Mouse (Mus musculus): ENCODE data around the gene Gabra2. TPM values are rescaled to one million over a fixed set of nuclear protein-coding genes. Genes with fewer than 3 reads are reported as not detected.

Gabra2 gene
- polyA plus RNA-seq (2021; fragmentation: Nextera tagmentation) = 15.6 and 20.2 TPM in 2 replicates
- long read RNA-seq, experiment 1, full-length matches to known transcripts = 35 of 69 reads
- long read RNA-seq, experiment 1, partial matches to known transcripts = 9 of 69 reads
- long read RNA-seq, experiment 1, other reads (novel, unspliced or antisense) = 25 of 69 reads
- long read RNA-seq, experiment 2, full-length matches to known transcripts = 7 of 49 reads
- long read RNA-seq, experiment 2, partial matches to known transcripts = 8 of 49 reads
- long read RNA-seq, experiment 2, other reads (novel, unspliced or antisense) = 34 of 49 reads

DNA sequence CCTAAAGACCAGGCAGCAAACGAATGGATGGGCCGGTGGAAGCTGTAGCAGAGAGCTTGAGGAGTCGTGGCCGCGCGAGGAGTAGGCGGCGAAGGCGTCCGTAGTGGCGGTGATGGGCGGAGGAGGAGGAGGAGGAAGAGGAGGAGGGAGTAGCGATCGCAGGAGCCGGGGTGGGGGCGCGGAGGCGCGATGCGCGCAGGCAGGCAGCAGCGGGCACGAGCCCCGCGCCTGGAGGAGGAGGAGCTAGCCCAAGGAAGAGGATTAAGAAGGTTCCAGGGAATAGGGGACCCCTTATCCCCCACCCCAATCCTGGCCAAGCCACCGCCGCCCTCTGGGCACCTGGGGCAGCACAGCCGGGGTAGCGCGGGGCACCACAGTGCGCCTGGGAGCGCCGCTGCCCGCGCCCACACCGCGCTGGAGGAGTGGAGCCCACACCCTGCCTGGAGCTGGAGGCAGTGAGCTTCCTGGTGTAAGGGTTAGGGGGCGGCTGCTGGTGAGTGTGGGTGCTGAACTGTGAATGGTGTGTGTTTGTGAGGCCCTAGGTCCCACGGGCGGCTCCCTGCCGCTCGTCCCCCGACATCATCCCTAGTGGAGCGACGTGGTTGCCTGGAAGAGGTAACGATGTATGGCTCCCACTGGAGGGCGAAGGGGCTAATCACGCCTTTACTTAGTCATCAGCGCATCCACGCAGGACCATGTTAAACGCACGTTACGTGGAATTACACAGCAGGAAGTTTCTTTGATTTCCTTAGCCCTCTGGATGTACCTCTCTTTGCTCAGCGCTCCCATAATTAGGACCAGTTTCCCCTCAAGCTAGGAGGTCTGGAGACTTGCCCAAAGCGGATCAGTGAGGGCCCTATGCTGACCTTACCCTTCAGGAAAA lies at the start of gene Gabra2:
Gabra2 (minus strand) TSS at position 125 of the 883 bp plus-strand sequence.

Data from left cerebral cortex, adult 6 months (tissue).